11 mouse cellular contexts compared by ENCODE assay signal in the genomic region with DNA sequence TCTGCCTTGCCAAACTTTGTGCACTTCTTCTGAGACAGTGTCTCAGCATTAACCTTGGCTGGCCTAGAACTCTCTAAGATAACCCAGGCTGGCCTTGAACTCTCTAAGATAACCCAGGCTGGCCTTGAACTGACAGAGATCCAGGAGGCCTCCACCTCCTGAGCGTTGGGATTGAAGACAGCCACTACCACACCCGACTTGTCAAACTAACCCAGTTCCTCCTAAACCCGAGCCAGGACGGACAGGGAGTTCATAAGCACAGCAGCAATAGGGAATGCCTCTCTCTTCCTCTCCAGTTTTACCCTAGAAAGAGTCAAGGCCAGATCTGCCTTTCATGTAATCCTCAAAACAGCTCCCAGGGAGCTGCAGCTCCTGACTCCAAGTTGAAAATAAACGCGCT. TPM values are rescaled to one million over a fixed set of nuclear protein-coding genes. Genes with fewer than 3 reads are reported as not detected.
A peak's percentile ranks its signal among the peaks of the same experiment; 100 is the strongest.
DNase-seq lines count a peak whose midpoint lies in the region; ATAC-seq and TF ChIP-seq lines count a peak whose summit lies in the region.
"Had no signal": no experiment of that assay in that cellular context is flagged by ENCODE, and none has a peak within 500 bp of the region (broad histone marks: within the 10 kb centered on the region; RNA-seq: fewer than 3 reads in every experiment).

No protein-coding gene starts in this region.

- no peaks in the 10 kb centered on the region for H3K9me3 ChIP-seq in forebrain, embryonic 13.5 days (replicated peaks)
- no peaks in the 10 kb centered on the region for H3K9me3 ChIP-seq in forebrain, embryonic 10.5 days
- H3K9me3 ChIP-seq in limb, embryonic 12.5 days: no peaks in the 10 kb centered on the region
- H3K9me3 ChIP-seq in limb, embryonic 10.5 days (replicated peaks): no peaks in the 10 kb centered on the region
- no peaks in the 10 kb centered on the region for H3K9me3 ChIP-seq in neural tube, embryonic 15.5 days (replicated peaks)

- 0 out of 2 replicates have a peak, but pooled peaks cover 4% of the 10 kb centered on the region for H3K36me3 ChIP-seq in forebrain, embryonic 13.5 days (ENCODE audit: poor library complexity, severe bottlenecking)
- H3K36me3 ChIP-seq in forebrain, embryonic 10.5 days (replicated peaks): peaks cover 48% of the 10 kb centered on the region
- H3K36me3 ChIP-seq in limb, embryonic 12.5 days: peaks cover 21% of the 10 kb centered on the region; the same call in 1 of the 2 replicates
- H3K36me3 ChIP-seq in limb, embryonic 10.5 days: peaks cover 29% of the 10 kb centered on the region
- H3K36me3 ChIP-seq in neural tube, embryonic 15.5 days: no peaks in the 10 kb centered on the region

- TF ChIP-seq CTCF in embryonic fibroblast, embryonic 13.5 days (IDR thresholded peaks at IDR 0.05; ENCODE audit: borderline replicate concordance, insufficient read depth, low read length): no peak
- TF ChIP-seq CTCF in cerebellum, adult 2 months (IDR thresholded peaks at IDR 0.05; ENCODE audit: borderline replicate concordance, insufficient read depth, low read depth, low read length): no peak

- no peak for DNase-seq in forebrain, embryonic 10.5 days (ENCODE audit: extremely low spot score, low spot score)
- no peak for DNase-seq in limb, embryonic 10.5 days (ENCODE audit: low spot score)
- no peak for DNase-seq in cerebellum, adult 2 months
- no peak for DNase-seq in frontal cortex, postnatal 10 days (ENCODE audit: low spot score in 2 of 2)
- DNase-seq: right cerebral cortex, adult 18-20 months had no signal

- no peak for TF ChIP-seq POLR2A in embryonic fibroblast, embryonic 13.5 days (IDR thresholded peaks at IDR 0.05; ENCODE audit: low read depth, low read length)
- TF ChIP-seq POLR2A in cerebellum, adult 2 months (IDR thresholded peaks at IDR 0.05; ENCODE audit: borderline replicate concordance, insufficient read depth, low read length): no peak

- H3K4me3 ChIP-seq in forebrain, embryonic 13.5 days: no peak overlapping the region
- H3K4me3 ChIP-seq in forebrain, embryonic 10.5 days: no peak overlapping the region
- no peak overlapping the region for H3K4me3 ChIP-seq in limb, embryonic 12.5 days (replicated peaks)
- H3K4me3 ChIP-seq in limb, embryonic 10.5 days: no peak overlapping the region
- 0 out of 2 replicates have a peak overlapping the region, but pooled peaks have one; percentile 5 for H3K4me3 ChIP-seq in embryonic fibroblast, embryonic 13.5 days (ENCODE audit: insufficient read depth, low read length)
- no peak overlapping the region for H3K4me3 ChIP-seq in neural tube, embryonic 15.5 days (replicated peaks)
- H3K4me3 ChIP-seq in cerebellum, adult 2 months (replicated peaks; ENCODE audit: insufficient read depth, low read depth, low read length): no peak overlapping the region

- peak overlapping the region; percentile 5; the same call in 1 of the 2 replicates for H3K4me2 ChIP-seq in forebrain, embryonic 13.5 days
- peak overlapping the region; percentile 81; the same call in 1 of the 2 replicates for H3K4me2 ChIP-seq in limb, embryonic 12.5 days
- 0 out of 2 replicates have a peak overlapping the region, but pooled peaks have one; percentile 2 for H3K4me2 ChIP-seq in neural tube, embryonic 15.5 days

- H3K9ac ChIP-seq in forebrain, embryonic 13.5 days: no peak overlapping the region
- H3K9ac ChIP-seq in limb, embryonic 12.5 days (replicated peaks): no peak overlapping the region
- H3K9ac ChIP-seq in neural tube, embryonic 15.5 days (replicated peaks): 0 out of 2 replicates have a peak overlapping the region, but pooled peaks have one; percentile 6

- no peak overlapping the region for H3K27ac ChIP-seq in forebrain, embryonic 13.5 days
- no peak overlapping the region for H3K27ac ChIP-seq in forebrain, embryonic 10.5 days
- no peak overlapping the region for H3K27ac ChIP-seq in limb, embryonic 12.5 days
- no peak overlapping the region for H3K27ac ChIP-seq in limb, embryonic 10.5 days
- H3K27ac ChIP-seq in embryonic fibroblast, embryonic 13.5 days (ENCODE audit: insufficient read depth, low read length): no peak overlapping the region
- H3K27ac ChIP-seq in neural tube, embryonic 15.5 days (replicated peaks): no peak overlapping the region
- no peak overlapping the region for H3K27ac ChIP-seq in cerebellum, adult 2 months (ENCODE audit: insufficient read depth, low read length)
- H3K27ac ChIP-seq: macrophage had no signal

- H3K4me1 ChIP-seq in forebrain, embryonic 13.5 days: peaks cover 42% of the 10 kb centered on the region
- H3K4me1 ChIP-seq in forebrain, embryonic 10.5 days: peaks cover 41% of the 10 kb centered on the region
- peaks cover 41% of the 10 kb centered on the region for H3K4me1 ChIP-seq in limb, embryonic 12.5 days (replicated peaks)
- H3K4me1 ChIP-seq in limb, embryonic 10.5 days: peaks cover 33% of the 10 kb centered on the region
- H3K4me1 ChIP-seq in embryonic fibroblast, embryonic 13.5 days (ENCODE audit: control insufficient read depth, insufficient read depth, low read length): peaks cover 21% of the 10 kb centered on the region
- H3K4me1 ChIP-seq in neural tube, embryonic 15.5 days: peaks cover 60% of the 10 kb centered on the region
- H3K4me1 ChIP-seq in cerebellum, adult 2 months (ENCODE audit: control insufficient read depth, insufficient read depth, low read length): no peaks in the 10 kb centered on the region

- 85% methylated on average over 6 of the region's 6 CpGs for WGBS in forebrain, embryonic 13.5 days
- WGBS in forebrain, embryonic 10.5 days: 87% methylated on average over 6 of the region's 6 CpGs
- 71% methylated on average over 6 of the region's 6 CpGs for WGBS in limb, embryonic 12.5 days
- 80% methylated on average over 6 of the region's 6 CpGs for WGBS in limb, embryonic 10.5 days
- WGBS in neural tube, embryonic 15.5 days: 77% methylated on average over 6 of the region's 6 CpGs
- WGBS in cerebellum, adult 2 months: 65% methylated on average over 6 of the region's 6 CpGs

- no peaks in the 10 kb centered on the region for H3K27me3 ChIP-seq in forebrain, embryonic 13.5 days
- H3K27me3 ChIP-seq in forebrain, embryonic 10.5 days (ENCODE audit: poor library complexity, severe bottlenecking): no peaks in the 10 kb centered on the region; the same call in 1 of the 2 replicates
- H3K27me3 ChIP-seq in limb, embryonic 12.5 days: no peaks in the 10 kb centered on the region
- no peaks in the 10 kb centered on the region for H3K27me3 ChIP-seq in limb, embryonic 10.5 days (ENCODE audit: low read depth, poor library complexity, severe bottlenecking)
- H3K27me3 ChIP-seq in neural tube, embryonic 15.5 days (replicated peaks): no peaks in the 10 kb centered on the region
- H3K27me3 ChIP-seq in cerebellum, adult 2 months (ENCODE audit: control insufficient read depth, insufficient read depth, low read length): no peaks in the 10 kb centered on the region

- no peak for ATAC-seq in forebrain, embryonic 13.5 days
- no peak for ATAC-seq in limb, embryonic 12.5 days (ENCODE audit: insufficient number of reproducible peaks, insufficient read depth, low FRiP score, low TSS enrichment, low read depth)
- ATAC-seq in neural tube, embryonic 15.5 days (ENCODE audit: low FRiP score): no peak
- ATAC-seq: CD4-positive, CD25-positive, alpha-beta regulatory T cell, adult 4 months had no signal

RNA-seq across cellular contexts. Expression of a gene that starts 3.2 kb away (rescaled TPM):
- 24.3 and 26.1 TPM in 2 replicates for polyA plus RNA-seq in forebrain, embryonic 13.5 days (2015; fragmentation: Nextera tagmentation; extraction: Ambion mirVana)
- 38.4 and 43.4 TPM in 2 replicates for polyA plus RNA-seq in forebrain, embryonic 10.5 days (2016; fragmentation: Nextera tagmentation; extraction: Ambion mirVana)
- polyA plus RNA-seq in limb, embryonic 12.5 days (2016; fragmentation: Nextera tagmentation; extraction: Ambion mirVana): 47.7 and 51.1 TPM in 2 replicates
- 43.2 and 43.8 TPM in 2 replicates for polyA plus RNA-seq in limb, embryonic 10.5 days (2016; fragmentation: Nextera tagmentation; extraction: Ambion mirVana)
- polyA plus RNA-seq in embryonic fibroblast, embryonic 13.5 days (2011; ENCODE audit: insufficient read length, low read depth, missing spikeins): 94.6 and 102 TPM in 2 replicates
- polyA plus RNA-seq in neural tube, embryonic 15.5 days (2015; fragmentation: Nextera tagmentation; extraction: Ambion mirVana): 15.2 and 22.0 TPM in 2 replicates
- 31.1 and 37.2 TPM in 2 replicates for polyA plus RNA-seq in cerebellum, adult 2 months (2012; rRNA removed)

Comparison
In these comparisons a context has a peak if more than half of its experiments do, and no peak if none do; other contexts are left out.
1. H3K4me2 ChIP-seq: peak in every context shown above with its lines; median percentile 81 in limb, embryonic 12.5 days; 5 in forebrain, embryonic 13.5 days; 2 in neural tube, embryonic 15.5 days.